Mouse (Mus musculus): ENCODE results near the gene Sgk1.

DNA sequence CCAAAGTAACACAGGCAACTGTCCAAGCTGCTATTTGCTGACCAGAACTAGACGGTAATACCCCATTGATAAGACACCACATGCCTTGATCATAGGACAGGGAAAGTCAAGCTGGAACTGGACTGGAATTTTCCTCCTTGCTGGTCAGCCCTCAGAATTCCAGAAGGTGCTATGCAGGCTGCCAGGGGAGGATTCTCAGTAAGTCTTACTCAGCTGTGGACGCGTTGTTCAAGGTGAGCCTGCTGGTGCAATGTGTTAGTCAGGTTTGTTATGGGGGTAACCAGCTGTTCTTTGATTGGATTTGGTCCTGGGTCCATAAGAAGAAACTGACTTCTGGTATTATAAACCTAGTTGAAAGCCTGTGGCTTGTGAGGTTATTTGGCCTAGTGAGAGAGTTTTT, 92.8 kb downstream of the Sgk1 start:
- TF ChIP-seq ZNF384 (IDR thresholded peaks at IDR 0.05; ENCODE audit: low read depth, low read length) (no peak), CHD2 (IDR thresholded peaks at IDR 0.05; ENCODE audit: low read depth, low read length) (no peak), HCFC1 (IDR thresholded peaks at IDR 0.05; ENCODE audit: borderline replicate concordance, insufficient read depth, low read length) (no peak)

Data from ES-E14 (cell line).